Mouse (Mus musculus) midbrain, postnatal 0 days (tissue): Measurements from ENCODE around the gene Lhx4. TPM values are rescaled to one million over a fixed set of nuclear protein-coding genes. Genes with fewer than 3 reads are reported as not detected.

Experiments
- ATAC-seq: fragments of 200-750 bp; cut with Nextera tagmentation; 2 replicates; pipeline ENCODE4 v1.8.0; 2017; ENCODE audit warnings: moderate number of reproducible peaks, mild to moderate bottlenecking, moderate TSS enrichment, moderate library complexity; ENCODE audit not compliant: low FRiP score
- DNase-seq: peaks from one replicate; pipeline ENCODE4 v3.0.0-alpha.2; 2015; ENCODE audit warnings: low spot score
- H3K27ac ChIP-seq: fragments of 300-500 bp; sonication (generic); 2 replicates; pipeline ENCODE4 v1.5.1; 2014; ENCODE audit warnings: low read depth, mild to moderate bottlenecking, low read length, mixed read lengths
- H3K27me3 ChIP-seq: fragments of 300-500 bp; sonication (generic); 2 replicates; pipeline ENCODE4 v1.6.1; 2014; ENCODE audit warnings: low read length, control low read depth, mixed read lengths; ENCODE audit not compliant: insufficient read depth
- H3K36me3 ChIP-seq: fragments of 300-500 bp; sonication (generic); 2 replicates; pipeline ENCODE4 v1.6.1; 2014; ENCODE audit warnings: low read length, control low read depth, mixed read lengths; ENCODE audit not compliant: insufficient read depth
- H3K4me1 ChIP-seq: fragments of 300-500 bp; sonication (generic); 2 replicates; pipeline ENCODE4 v1.6.1; 2014; ENCODE audit warnings: mild to moderate bottlenecking, control low read depth, antibody characterized with exemption, low read length, mixed read lengths; ENCODE audit not compliant: insufficient read depth
- H3K4me2 ChIP-seq: fragments of 300-500 bp; sonication (generic); 2 replicates; pipeline ENCODE4 v1.6.1; 2014; ENCODE audit warnings: low read depth, mild to moderate bottlenecking, low read length, mixed read lengths; ENCODE audit not compliant: poor library complexity, severe bottlenecking
- H3K4me3 ChIP-seq: fragments of 300-500 bp; sonication (generic); 2 replicates; pipeline ENCODE4 v1.5.1; 2014; ENCODE audit warnings: low read depth, mild to moderate bottlenecking, low read length, moderate library complexity
- H3K9ac ChIP-seq: fragments of 300-500 bp; sonication (generic); replicated peaks from 2 replicates; pipeline ENCODE4 v1.6.1; 2014; ENCODE audit warnings: mild to moderate bottlenecking, low read length, moderate library complexity, mixed read lengths; ENCODE audit not compliant: poor library complexity, severe bottlenecking
- H3K9me3 ChIP-seq: fragments of 300-500 bp; sonication (generic); 2 replicates; pipeline ENCODE4 v1.6.1; 2016; ENCODE audit warnings: low read length, control low read depth
- CTCF ChIP-seq: IDR thresholded peaks from 2 replicates; pipeline ENCODE4 v1.5.1; 2016; ENCODE audit warnings: antibody characterized with exemption, mild to moderate bottlenecking
- WGBS: fragments of 180-500 bp; shearing (Covaris S2); extraction: QIAGEN DNeasy Blood & Tissue Kit; methylation state at CpG from one replicate; pipeline ENCODE4 v1.1.7; 2014; 5-methylcytosine and 5-hydroxymethylcytosine counted together
- polyA plus RNA-seq: library from polyadenylated mRNA; unstranded; fragments of >200 nt; fragmentation: Nextera tagmentation; extraction: Ambion mirVana; gene quantifications from 2 replicates; pipeline ENCODE4 v1.2.1, GENCODE M21; 2015
- total RNA-seq: library from RNA; depleted of rRNA; stranded (reverse); fragments of >200 nt; gene quantifications from 2 replicates; pipeline ENCODE4 v1.2.3, GENCODE M21; 2014

The Lhx4 gene
- total and polyA plus RNA-seq, 2 experiments from 2014 or later: 0.99 to 2.7 TPM

DNA sequence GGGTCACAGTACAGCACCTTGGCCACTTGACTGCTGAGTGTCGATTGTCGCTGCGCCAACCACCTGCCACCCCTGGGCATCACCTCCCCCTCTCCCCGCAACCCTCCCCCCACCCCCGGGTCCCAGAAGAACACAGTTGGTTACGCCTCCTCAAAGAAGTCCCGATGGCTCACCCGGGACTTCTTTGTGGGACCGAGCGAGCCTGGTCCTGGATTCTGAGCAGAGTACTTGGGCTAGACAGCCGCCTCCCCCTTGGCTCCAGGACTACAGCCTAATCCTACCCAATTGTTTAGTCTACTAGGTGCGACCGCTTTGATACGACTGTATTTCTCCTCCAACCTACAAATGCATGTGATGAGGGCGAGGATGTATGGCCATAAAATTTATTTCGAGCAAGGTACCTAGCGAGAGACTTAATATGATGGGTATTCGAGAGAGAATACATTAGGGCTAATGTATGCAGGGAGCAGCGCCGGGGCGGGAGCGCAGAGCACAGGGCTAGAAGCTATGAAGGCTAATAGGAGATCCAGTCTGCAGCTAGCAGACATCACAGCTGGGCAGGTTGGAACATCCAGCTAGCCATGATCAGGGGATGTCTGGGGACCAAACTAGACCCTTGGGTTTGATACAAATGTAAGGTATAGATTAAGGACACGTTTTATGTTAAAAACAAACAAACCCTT, 22.2 kb downstream of the Lhx4 start:
- ATAC-seq (no peak), DNase-seq (no peak)
- H3K9me3 ChIP-seq: no peaks in the 10 kb centered on the region
- no peak overlapping the region for H3K27ac ChIP-seq
- H3K4me1 ChIP-seq: no peaks in the 10 kb centered on the region
- no peaks in the 10 kb centered on the region for H3K36me3 ChIP-seq
- WGBS: 2% methylated on average over 23 of the region's 23 CpGs
- peaks cover 47% of the 10 kb centered on the region for H3K27me3 ChIP-seq
- no peak overlapping the region for H3K4me3 ChIP-seq
- H3K9ac ChIP-seq: no peak overlapping the region
- peak overlapping the region; percentile 2; the same call in 1 of the 2 replicates for H3K4me2 ChIP-seq
- no peak for TF ChIP-seq CTCF

GRCm38 (mm10) chr1:155727830-155728229, 23.7 kb downstream of the Lhx4 start:
- ATAC-seq: no peak
- no peak overlapping the region for H3K27ac ChIP-seq
- 36% methylated on average over 10 of the region's 10 CpGs for WGBS
- peaks cover 54% of the 10 kb centered on the region for H3K27me3 ChIP-seq
- no peaks in the 10 kb centered on the region for H3K9me3 ChIP-seq
- TF ChIP-seq CTCF: no peak
- H3K4me2 ChIP-seq: no peak overlapping the region
- H3K4me1 ChIP-seq: no peaks in the 10 kb centered on the region
- DNase-seq: no peak
- H3K36me3 ChIP-seq: no peaks in the 10 kb centered on the region
- no peak overlapping the region for H3K9ac ChIP-seq
- H3K4me3 ChIP-seq: no peak overlapping the region

DNA sequence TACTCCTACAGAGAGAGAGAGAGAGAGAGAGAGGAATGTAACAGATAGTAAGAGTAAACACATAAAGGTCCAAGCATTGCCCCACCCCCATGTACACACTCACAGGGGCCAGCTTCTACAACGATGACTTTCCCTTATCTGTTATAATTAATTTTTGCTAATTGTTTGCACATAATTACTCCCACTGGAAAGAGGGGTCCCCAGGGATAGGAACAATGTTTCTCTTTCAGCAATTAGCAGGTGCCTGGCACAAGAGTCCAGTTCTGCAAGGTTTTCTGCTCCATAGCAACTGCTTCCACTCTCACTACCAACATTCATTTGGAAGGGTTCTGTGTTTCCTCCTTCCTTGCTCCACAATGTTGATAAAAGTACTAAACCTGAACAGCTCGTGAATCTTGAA, 25.6 kb downstream of the Lhx4 start:
- TF ChIP-seq CTCF: no peak
- no peaks in the 10 kb centered on the region for H3K9me3 ChIP-seq
- no peak overlapping the region for H3K4me3 ChIP-seq
- H3K36me3 ChIP-seq: no peaks in the 10 kb centered on the region
- peaks cover 43% of the 10 kb centered on the region for H3K27me3 ChIP-seq
- ATAC-seq: no peak
- H3K4me1 ChIP-seq: 0 out of 2 replicates have a peak, but pooled peaks cover 4% of the 10 kb centered on the region
- DNase-seq: no peak
- WGBS: 74% methylated on average over 2 of the region's 2 CpGs
- no peak overlapping the region for H3K27ac ChIP-seq
- H3K4me2 ChIP-seq: no peak overlapping the region
- no peak overlapping the region for H3K9ac ChIP-seq

- no peak for ATAC-seq
- H3K27me3 ChIP-seq: peaks cover 33% of the 10 kb centered on the region
- no peaks in the 10 kb centered on the region for H3K36me3 ChIP-seq
- no peak for DNase-seq
- WGBS: 84% methylated on average over 3 of the region's 3 CpGs
- H3K4me3 ChIP-seq: no peak overlapping the region
- 0 out of 2 replicates have a peak, but pooled peaks cover 4% of the 10 kb centered on the region for H3K4me1 ChIP-seq
- H3K4me2 ChIP-seq: no peak overlapping the region
- TF ChIP-seq CTCF: no peak
- no peak overlapping the region for H3K9ac ChIP-seq
- H3K9me3 ChIP-seq: no peaks in the 10 kb centered on the region
- no peak overlapping the region for H3K27ac ChIP-seq
Measured at GRCm38 (mm10) chr1:155724301-155724700, 27.2 kb downstream of the Lhx4 start.

- 3% methylated on average over 13 of the region's 13 CpGs for WGBS
- Histone ChIP-seq H3K27ac (no peak overlapping the region), H3K27me3 (peaks cover 25% of the 10 kb centered on the region), H3K9me3 (no peaks in the 10 kb centered on the region), H3K4me1 (0 out of 2 replicates have a peak, but pooled peaks cover 4% of the 10 kb centered on the region), H3K36me3 (no peaks in the 10 kb centered on the region), H3K4me2 (peak overlapping the region; percentile 33), H3K9ac (no peak overlapping the region), H3K4me3 (no peak overlapping the region)
- no peak for ATAC-seq
- DNase-seq: no peak
- no peak for TF ChIP-seq CTCF
Measured at GRCm38 (mm10) chr1:155722185-155722584, 29.3 kb downstream of the Lhx4 start.

- TF ChIP-seq CTCF: peak; percentile 61
- WGBS: 26% methylated on average over 8 of the region's 8 CpGs
- no peak for DNase-seq
- H3K9ac ChIP-seq: no peak overlapping the region
- peaks cover 25% of the 10 kb centered on the region for H3K27me3 ChIP-seq
- H3K36me3 ChIP-seq: no peaks in the 10 kb centered on the region
- H3K4me3 ChIP-seq: no peak overlapping the region
- no peak overlapping the region for H3K4me2 ChIP-seq
- H3K4me1 ChIP-seq: 0 out of 2 replicates have a peak, but pooled peaks cover 4% of the 10 kb centered on the region
- H3K27ac ChIP-seq: no peak overlapping the region
- H3K9me3 ChIP-seq: no peaks in the 10 kb centered on the region
- no peak for ATAC-seq
Measured at GRCm38 (mm10) chr1:155721443-155721842, 30.0 kb downstream of the Lhx4 start.
